Mouse (Mus musculus) kidney, embryonic 15.5 days (tissue): ENCODE measurements around the gene Dera. TPM values are rescaled to one million over a fixed set of nuclear protein-coding genes. Genes with fewer than 3 reads are reported as not detected.

Experiments used
- ATAC-seq: fragments of 200-750 bp; cut with Nextera tagmentation; replicated peaks from 2 replicates; pipeline ENCODE4 v1.8.0; 2017; ENCODE audit warnings: moderate TSS enrichment; ENCODE audit not compliant: low FRiP score
- H3K27ac ChIP-seq: fragments of 300-500 bp; sonication (generic); 2 replicates; pipeline ENCODE4 v1.5.1; 2015; ENCODE audit warnings: mild to moderate bottlenecking, inconsistent platforms
- H3K27me3 ChIP-seq: fragments of 300-500 bp; sonication (generic); 2 replicates; pipeline ENCODE4 v1.6.1; 2015; ENCODE audit warnings: inconsistent platforms
- H3K36me3 ChIP-seq: fragments of 300-500 bp; sonication (generic); 2 replicates; pipeline ENCODE4 v1.6.1; 2015; ENCODE audit warnings: inconsistent platforms
- H3K4me1 ChIP-seq: fragments of 300-500 bp; sonication (generic); 2 replicates; pipeline ENCODE4 v1.6.1; 2015; ENCODE audit warnings: inconsistent platforms
- H3K4me2 ChIP-seq: fragments of 300-500 bp; sonication (generic); 2 replicates; pipeline ENCODE4 v1.6.1; 2015; ENCODE audit warnings: moderate library complexity, mild to moderate bottlenecking, inconsistent platforms
- H3K4me3 ChIP-seq: fragments of 300-500 bp; sonication (generic); replicated peaks from 2 replicates; pipeline ENCODE4 v1.5.1; 2015; ENCODE audit warnings: mild to moderate bottlenecking, inconsistent platforms
- H3K9ac ChIP-seq: fragments of 300-500 bp; sonication (generic); 2 replicates; pipeline ENCODE4 v1.6.1; 2015; ENCODE audit warnings: mild to moderate bottlenecking, inconsistent platforms
- H3K9me3 ChIP-seq: fragments of 300-500 bp; sonication (generic); replicated peaks from 2 replicates; pipeline ENCODE4 v1.6.1; 2016; ENCODE audit warnings: inconsistent platforms
- WGBS: fragments of 180-500 bp; shearing (Covaris S2); methylation state at CpG from one replicate; pipeline ENCODE4 v1.1.7; 2015; ENCODE audit warnings: mixed read lengths; 5-methylcytosine and 5-hydroxymethylcytosine counted together
- polyA plus RNA-seq: library from polyadenylated mRNA; unstranded; fragments of >200 nt; fragmentation: Nextera tagmentation; extraction: Ambion mirVana; gene quantifications from 2 replicates; pipeline ENCODE4 v1.2.1, GENCODE M21; 2015

The Dera gene
- polyA plus RNA-seq, 1 experiment from 2014 or later: 66.3 TPM

GRCm38 (mm10) chr6:137814006-137814405 lies 59.7 kb downstream of the Dera start:
- WGBS: 91% methylated on average over 1 of the region's 1 CpGs
- no peak for ATAC-seq
- no peak overlapping the region for H3K9ac ChIP-seq
- no peak overlapping the region for H3K4me3 ChIP-seq
- H3K27ac ChIP-seq: no peak overlapping the region
- H3K4me1 ChIP-seq: peaks cover 11% of the 10 kb centered on the region
- H3K36me3 ChIP-seq: peaks cover 4% of the 10 kb centered on the region; the same call in 1 of the 2 replicates
- H3K9me3 ChIP-seq: no peaks in the 10 kb centered on the region
- no peaks in the 10 kb centered on the region for H3K27me3 ChIP-seq
- no peak overlapping the region for H3K4me2 ChIP-seq

GRCm38 (mm10) chr6:137816508-137816907 lies 62.2 kb downstream of the Dera start:
- Histone ChIP-seq H3K9ac (no peak overlapping the region), H3K36me3 (peaks cover 4% of the 10 kb centered on the region; the same call in 1 of the 2 replicates), H3K4me1 (no peaks in the 10 kb centered on the region), H3K4me3 (no peak overlapping the region), H3K9me3 (no peaks in the 10 kb centered on the region), H3K27me3 (no peaks in the 10 kb centered on the region), H3K4me2 (no peak overlapping the region), H3K27ac (no peak overlapping the region)
- WGBS: 88% methylated on average over 9 of the region's 9 CpGs
- no peak for ATAC-seq

GRCm38 (mm10) chr6:137822550-137822949 lies 68.2 kb downstream of the Dera start:
- no peak overlapping the region for H3K9ac ChIP-seq
- H3K4me1 ChIP-seq: no peaks in the 10 kb centered on the region
- H3K27me3 ChIP-seq: no peaks in the 10 kb centered on the region
- no peak overlapping the region for H3K4me2 ChIP-seq
- no peak overlapping the region for H3K4me3 ChIP-seq
- no peak overlapping the region for H3K27ac ChIP-seq
- no peak for ATAC-seq
- no peaks in the 10 kb centered on the region for H3K9me3 ChIP-seq
- H3K36me3 ChIP-seq: peaks cover 4% of the 10 kb centered on the region; the same call in 1 of the 2 replicates
- WGBS: 68% methylated on average over 5 of the region's 5 CpGs

- Histone ChIP-seq H3K36me3 (no peaks in the 10 kb centered on the region), H3K4me1 (no peaks in the 10 kb centered on the region), H3K4me3 (no peak overlapping the region), H3K4me2 (no peak overlapping the region), H3K9me3 (no peaks in the 10 kb centered on the region), H3K27ac (no peak overlapping the region), H3K9ac (no peak overlapping the region), H3K27me3 (no peaks in the 10 kb centered on the region)
- 85% methylated on average over 7 of the region's 7 CpGs for WGBS
- ATAC-seq: no peak
Measured at GRCm38 (mm10) chr6:137824046-137825021, 70.0 kb downstream of the Dera start.

- no peaks in the 10 kb centered on the region for H3K4me1 ChIP-seq
- H3K4me3 ChIP-seq: no peak overlapping the region
- no peak; the same call in 1 of the 2 replicates for ATAC-seq
Measured at GRCm38 (mm10) chr6:137825022-137825613, 70.8 kb downstream of the Dera start.

GRCm38 (mm10) chr6:137829056-137829776 lies 74.9 kb downstream of the Dera start:
- H3K4me3 ChIP-seq: no peak overlapping the region
- 73% methylated on average over 12 of the region's 12 CpGs for WGBS

More at GRCm38 (mm10) chr6:137825022-137825613, 70.8 kb downstream of the Dera start:
- H3K27ac ChIP-seq: no peak overlapping the region
- no peaks in the 10 kb centered on the region for H3K9me3 ChIP-seq
- no peaks in the 10 kb centered on the region for H3K27me3 ChIP-seq
- H3K36me3 ChIP-seq: no peaks in the 10 kb centered on the region
- H3K4me2 ChIP-seq: no peak overlapping the region
- no peak overlapping the region for H3K9ac ChIP-seq
- WGBS: 87% methylated on average over 5 of the region's 5 CpGs

GRCm38 (mm10) chr6:137836799-137837198 lies 82.5 kb downstream of the Dera start:
- H3K4me3 ChIP-seq: no peak overlapping the region
- no peak overlapping the region for H3K27ac ChIP-seq
- no peak for ATAC-seq
- 91% methylated on average over 13 of the region's 13 CpGs for WGBS
- H3K4me2 ChIP-seq: no peak overlapping the region
- no peaks in the 10 kb centered on the region for H3K36me3 ChIP-seq
- H3K9ac ChIP-seq: no peak overlapping the region
- no peaks in the 10 kb centered on the region for H3K4me1 ChIP-seq
- H3K9me3 ChIP-seq: no peaks in the 10 kb centered on the region
- H3K27me3 ChIP-seq: no peaks in the 10 kb centered on the region

More at GRCm38 (mm10) chr6:137829056-137829776, 74.9 kb downstream of the Dera start:
- no peak overlapping the region for H3K4me2 ChIP-seq
- H3K27ac ChIP-seq: no peak overlapping the region
- H3K4me1 ChIP-seq: no peaks in the 10 kb centered on the region
- no peak overlapping the region for H3K9ac ChIP-seq
- H3K36me3 ChIP-seq: no peaks in the 10 kb centered on the region
- 0 out of 2 replicates have a peak, but pooled peaks have one; percentile 33 for ATAC-seq
- no peaks in the 10 kb centered on the region for H3K27me3 ChIP-seq
- H3K9me3 ChIP-seq: no peaks in the 10 kb centered on the region

GRCm38 (mm10) chr6:137843337-137843736 lies 89.0 kb downstream of the Dera start:
- Histone ChIP-seq H3K36me3 (no peaks in the 10 kb centered on the region), H3K9ac (no peak overlapping the region), H3K4me2 (no peak overlapping the region), H3K27ac (no peak overlapping the region), H3K9me3 (no peaks in the 10 kb centered on the region), H3K4me1 (no peaks in the 10 kb centered on the region), H3K27me3 (no peaks in the 10 kb centered on the region), H3K4me3 (no peak overlapping the region)
- 81% methylated on average over 3 of the region's 3 CpGs for WGBS
- ATAC-seq: no peak

GRCm38 (mm10) chr6:137857198-137858194 lies 103.2 kb downstream of the Dera start:
- Histone ChIP-seq H3K27ac (no peak overlapping the region), H3K4me2 (no peak overlapping the region), H3K9ac (no peak overlapping the region), H3K4me1 (no peaks in the 10 kb centered on the region), H3K36me3 (no peaks in the 10 kb centered on the region), H3K27me3 (no peaks in the 10 kb centered on the region), H3K9me3 (peaks cover 7% of the 10 kb centered on the region), H3K4me3 (no peak overlapping the region)
- ATAC-seq: no peak
- 91% methylated on average over 10 of the region's 10 CpGs for WGBS

- ATAC-seq: no peak
- WGBS: 90% methylated on average over 7 of the region's 7 CpGs
- Histone ChIP-seq H3K9me3 (no peaks in the 10 kb centered on the region), H3K27me3 (no peaks in the 10 kb centered on the region), H3K27ac (no peak overlapping the region), H3K4me2 (no peak overlapping the region), H3K4me3 (no peak overlapping the region), H3K4me1 (no peaks in the 10 kb centered on the region), H3K36me3 (no peaks in the 10 kb centered on the region), H3K9ac (no peak overlapping the region)
Measured at GRCm38 (mm10) chr6:137869903-137870580, 115.7 kb downstream of the Dera start.
